8 mouse cellular contexts compared by ENCODE assay signal in genomic region chr7:130673169-130674033, GRCm38 (mm10).
DNase-seq lines count a peak whose midpoint lies in the region; ATAC-seq and TF ChIP-seq lines count a peak whose summit lies in the region.

No protein-coding gene starts in this region.

- no peak overlapping the region for H3K27ac ChIP-seq in forebrain, embryonic 11.5 days (ENCODE audit: low read depth, low read length)
- no peak overlapping the region for H3K27ac ChIP-seq in liver, adult 2 months (replicated peaks; ENCODE audit: insufficient read depth, low read depth, low read length)

- no peaks in the 10 kb centered on the region for H3K9me3 ChIP-seq in forebrain, embryonic 11.5 days (ENCODE audit: control insufficient read depth, low read length)

- DNase-seq in right cerebral cortex, adult 2 months (ENCODE audit: low spot score in 2 of 2): peak; percentile 35 to 54
- DNase-seq in right cerebral cortex, postnatal 36 days (ENCODE audit: low spot score in 2 of 2): no peak
- DNase-seq in brain, embryonic 14.5 days (ENCODE audit: low read depth): peak; percentile 81
- DNase-seq in forebrain, embryonic 11.5 days (ENCODE audit: low spot score): peak; percentile 66
- peak; percentile 26 for DNase-seq in induced T-regulatory cell, adult 2 months (ENCODE audit: low read depth)
- no peak for DNase-seq in liver, adult 2 months (ENCODE audit: extremely low read depth, low read depth, low spot score)
- DNase-seq in retina, postnatal 7 days (ENCODE audit: low read depth, low spot score): peak; percentile 54
- no peak for DNase-seq in natural killer cell, adult 2 months (ENCODE audit: low spot score in 2 of 2)

- TF ChIP-seq POLR2A in brain, embryonic 14.5 days (IDR thresholded peaks at IDR 0.05; ENCODE audit: borderline replicate concordance, extremely low read depth, insufficient read depth, insufficient read length, poor library complexity, severe bottlenecking): no peak
- TF ChIP-seq POLR2A in liver, adult 2 months (IDR thresholded peaks at IDR 0.05; ENCODE audit: extremely low read depth, insufficient read depth, low read length): no peak

- H3K4me2 ChIP-seq in forebrain, embryonic 11.5 days (ENCODE audit: low read depth, low read length, severe bottlenecking): no peak overlapping the region

- peak; percentile 79 for ATAC-seq in forebrain, embryonic 11.5 days (replicated peaks; ENCODE audit: low FRiP score)

- H3K36me3 ChIP-seq in forebrain, embryonic 11.5 days (ENCODE audit: control insufficient read depth, insufficient read depth, low read length): no peaks in the 10 kb centered on the region; the same call in 1 of the 2 replicates
- H3K36me3 ChIP-seq in liver, adult 2 months (ENCODE audit: control insufficient read depth, insufficient read depth, low read length): peaks cover 4% of the 10 kb centered on the region; the same call in 1 of the 2 replicates

- TF ChIP-seq CTCF in brain, embryonic 14.5 days (IDR thresholded peaks at IDR 0.05; ENCODE audit: borderline replicate concordance, extremely low read depth, insufficient read depth, insufficient read length): peak; percentile 84
- peak; percentile 86 for TF ChIP-seq CTCF in liver, adult 2 months (IDR thresholded peaks at IDR 0.05; ENCODE audit: low read depth, low read length)

- H3K27me3 ChIP-seq in forebrain, embryonic 11.5 days (ENCODE audit: control insufficient read depth, insufficient read depth, low read length): no peaks in the 10 kb centered on the region
- H3K27me3 ChIP-seq in liver, adult 2 months (ENCODE audit: control insufficient read depth, insufficient read depth, low read length): no peaks in the 10 kb centered on the region

- H3K79me2 ChIP-seq in liver, adult 2 months (ENCODE audit: control insufficient read depth, insufficient read depth, low read length): peaks cover 5% of the 10 kb centered on the region; the same call in 1 of the 2 replicates

- WGBS in forebrain, embryonic 11.5 days: 73% methylated on average over 9 of the region's 9 CpGs
- 81% methylated on average over 9 of the region's 9 CpGs for WGBS in liver, adult 2 months

- H3K9ac ChIP-seq in forebrain, embryonic 11.5 days (ENCODE audit: low read length): no peak overlapping the region; the same call in 1 of the 2 replicates
- H3K9ac ChIP-seq in liver, adult 2 months (ENCODE audit: low read depth, low read length): no peak overlapping the region

- peaks cover 2% of the 10 kb centered on the region; the same call in 1 of the 2 replicates for H3K4me1 ChIP-seq in forebrain, embryonic 11.5 days (replicated peaks; ENCODE audit: control insufficient read depth, insufficient read depth, low read length)
- H3K4me1 ChIP-seq in liver, adult 2 months (ENCODE audit: control insufficient read depth, insufficient read depth, low read length): peaks cover 17% of the 10 kb centered on the region

- H3K4me3 ChIP-seq in forebrain, embryonic 11.5 days (ENCODE audit: low read depth, low read length): no peak overlapping the region
- H3K4me3 ChIP-seq in liver, adult 2 months (ENCODE audit: insufficient read depth, low read depth, low read length): no peak overlapping the region

Comparison
In these comparisons a context has a peak if more than half of its experiments do, and no peak if none do; other contexts are left out.
1. DNase-seq: peak in right cerebral cortex, adult 2 months (2 of 2), brain, embryonic 14.5 days (single experiment), forebrain, embryonic 11.5 days (single experiment), induced T-regulatory cell, adult 2 months (single experiment) and retina, postnatal 7 days (single experiment); none in right cerebral cortex, postnatal 36 days (0 of 2), liver, adult 2 months (single experiment) and natural killer cell, adult 2 months (0 of 2).